Mouse (Mus musculus) neural tube, embryonic 12.5 days (tissue): Measurements from ENCODE around the gene Plekha5. TPM values are rescaled to one million over a fixed set of nuclear protein-coding genes. Genes with fewer than 3 reads are reported as not detected.

ENCODE experiments used
- ATAC-seq: fragments of 200-750 bp; cut with Nextera tagmentation; 2 replicates; pipeline ENCODE4 v1.8.0; 2017; ENCODE audit warnings: low read depth, mild to moderate bottlenecking, moderate TSS enrichment, moderate library complexity; ENCODE audit not compliant: low FRiP score
- H3K27ac ChIP-seq: fragments of 300-500 bp; sonication (generic); 2 replicates; pipeline ENCODE4 v1.5.1; 2016
- H3K27me3 ChIP-seq: fragments of 300-500 bp; sonication (generic); replicated peaks from 2 replicates; pipeline ENCODE4 v1.6.1; 2016; ENCODE audit warnings: mild to moderate bottlenecking
- H3K36me3 ChIP-seq: fragments of 300-500 bp; sonication (generic); 2 replicates; pipeline ENCODE4 v1.6.1; 2016; ENCODE audit warnings: mild to moderate bottlenecking
- H3K4me1 ChIP-seq: fragments of 300-500 bp; sonication (generic); 2 replicates; pipeline ENCODE4 v1.6.1; 2016
- H3K4me2 ChIP-seq: fragments of 300-500 bp; sonication (generic); replicated peaks from 2 replicates; pipeline ENCODE4 v1.6.1; 2016; ENCODE audit warnings: mild to moderate bottlenecking
- H3K4me3 ChIP-seq: fragments of 300-500 bp; sonication (generic); 2 replicates; pipeline ENCODE4 v1.5.1; 2016
- H3K9ac ChIP-seq: fragments of 300-500 bp; sonication (generic); 2 replicates; pipeline ENCODE4 v1.6.1; 2016; ENCODE audit warnings: mild to moderate bottlenecking
- H3K9me3 ChIP-seq: fragments of 300-500 bp; sonication (generic); 2 replicates; pipeline ENCODE4 v1.6.1; 2016; ENCODE audit warnings: mild to moderate bottlenecking
- WGBS: fragments of 180-500 bp; shearing (Covaris S2); methylation state at CpG from one replicate; pipeline ENCODE4 v1.1.7; 2016; 5-methylcytosine and 5-hydroxymethylcytosine counted together
- polyA plus RNA-seq: library from polyadenylated mRNA; unstranded; fragments of >200 nt; fragmentation: Nextera tagmentation; extraction: Ambion mirVana; gene quantifications from 2 replicates; pipeline ENCODE4 v1.2.1, GENCODE M21; 2016

Plekha5 gene
- polyA plus RNA-seq, 1 experiment from 2014 or later, result 53.3 TPM

GRCm38 (mm10) chr6:140501841-140502240 is 78.0 kb downstream of the Plekha5 start:
- Histone ChIP-seq H3K9ac (no peak overlapping the region), H3K36me3 (peaks cover 5% of the 10 kb centered on the region; the same call in 1 of the 2 replicates), H3K27ac (no peak overlapping the region), H3K4me3 (no peak overlapping the region), H3K9me3 (no peaks in the 10 kb centered on the region), H3K4me2 (no peak overlapping the region), H3K27me3 (no peaks in the 10 kb centered on the region), H3K4me1 (no peaks in the 10 kb centered on the region)
- 83% methylated on average over 7 of the region's 7 CpGs for WGBS
- no peak for ATAC-seq

GRCm38 (mm10) chr6:140504796-140505195 is 80.9 kb downstream of the Plekha5 start:
- no peak overlapping the region for H3K4me2 ChIP-seq
- H3K27me3 ChIP-seq, result no peaks in the 10 kb centered on the region
- H3K9me3 ChIP-seq, result no peaks in the 10 kb centered on the region
- ATAC-seq, result no peak
- no peak overlapping the region for H3K9ac ChIP-seq
- 85% methylated on average over 10 of the region's 10 CpGs for WGBS
- H3K4me3 ChIP-seq, result no peak overlapping the region
- peaks cover 5% of the 10 kb centered on the region; the same call in 1 of the 2 replicates for H3K36me3 ChIP-seq
- peaks cover 11% of the 10 kb centered on the region for H3K4me1 ChIP-seq
- no peak overlapping the region for H3K27ac ChIP-seq

GRCm38 (mm10) chr6:140507605-140508004 is 83.8 kb downstream of the Plekha5 start:
- no peaks in the 10 kb centered on the region for H3K9me3 ChIP-seq
- no peaks in the 10 kb centered on the region for H3K36me3 ChIP-seq
- 74% methylated on average over 3 of the region's 3 CpGs for WGBS
- peaks cover 13% of the 10 kb centered on the region for H3K4me1 ChIP-seq
- H3K9ac ChIP-seq, result no peak overlapping the region
- H3K27me3 ChIP-seq, result no peaks in the 10 kb centered on the region
- ATAC-seq, result no peak
- H3K27ac ChIP-seq, result no peak overlapping the region
- H3K4me3 ChIP-seq, result no peak overlapping the region
- H3K4me2 ChIP-seq, result no peak overlapping the region

DNA sequence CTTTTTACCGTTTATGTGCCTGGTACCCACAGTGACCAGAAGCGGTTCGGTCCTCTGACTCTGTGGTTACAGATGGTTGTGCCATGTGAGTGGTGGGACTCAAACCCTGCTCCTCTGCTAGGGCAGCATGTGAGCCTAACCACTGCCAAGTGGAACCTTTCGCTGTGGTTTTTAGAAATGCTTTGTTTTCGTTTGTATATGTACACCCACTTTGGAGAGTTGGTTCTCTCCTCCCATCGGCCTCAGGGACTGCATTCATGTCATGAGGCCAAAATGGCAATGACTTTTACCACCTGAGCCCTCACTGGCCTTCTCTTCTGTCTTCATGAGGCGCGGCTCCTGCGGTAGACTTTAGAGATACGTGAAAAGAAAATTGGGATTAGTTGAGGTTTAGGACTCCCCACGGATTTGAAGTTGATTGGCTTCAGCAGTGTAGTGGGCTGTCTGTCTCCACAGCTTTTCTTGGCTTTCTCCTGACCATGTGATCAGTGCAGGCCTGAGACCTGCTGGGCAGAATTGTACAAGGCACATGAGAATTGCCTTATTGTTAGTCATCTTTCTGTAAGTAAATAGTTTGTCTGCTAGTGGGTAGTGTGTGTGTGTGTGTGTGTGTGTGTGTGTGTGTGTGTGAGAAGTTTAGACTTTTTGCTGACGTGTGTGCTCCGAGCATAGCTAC is 84.8 kb downstream of the Plekha5 start:
- H3K27ac ChIP-seq, result no peak overlapping the region
- no peak overlapping the region for H3K4me2 ChIP-seq
- H3K9me3 ChIP-seq, result no peaks in the 10 kb centered on the region
- H3K4me1 ChIP-seq, result peaks cover 22% of the 10 kb centered on the region
- 82% methylated on average over 13 of the region's 13 CpGs for WGBS
- no peaks in the 10 kb centered on the region for H3K36me3 ChIP-seq
- H3K4me3 ChIP-seq, result no peak overlapping the region
- 0 out of 2 replicates have a peak, but pooled peaks have one; percentile 21 for ATAC-seq
- no peak overlapping the region for H3K9ac ChIP-seq
- H3K27me3 ChIP-seq, result no peaks in the 10 kb centered on the region

- ATAC-seq, result 0 out of 2 replicates have a peak, but pooled peaks have one; percentile 6
- Histone ChIP-seq H3K9ac (no peak overlapping the region), H3K36me3 (no peaks in the 10 kb centered on the region), H3K9me3 (no peaks in the 10 kb centered on the region), H3K4me2 (no peak overlapping the region), H3K4me3 (no peak overlapping the region), H3K27ac (no peak overlapping the region), H3K4me1 (peaks cover 23% of the 10 kb centered on the region), H3K27me3 (no peaks in the 10 kb centered on the region)
- WGBS, result 42% methylated on average over 9 of the region's 9 CpGs
Observed at GRCm38 (mm10) chr6:140509151-140509530, 85.3 kb downstream of the Plekha5 start.

DNA sequence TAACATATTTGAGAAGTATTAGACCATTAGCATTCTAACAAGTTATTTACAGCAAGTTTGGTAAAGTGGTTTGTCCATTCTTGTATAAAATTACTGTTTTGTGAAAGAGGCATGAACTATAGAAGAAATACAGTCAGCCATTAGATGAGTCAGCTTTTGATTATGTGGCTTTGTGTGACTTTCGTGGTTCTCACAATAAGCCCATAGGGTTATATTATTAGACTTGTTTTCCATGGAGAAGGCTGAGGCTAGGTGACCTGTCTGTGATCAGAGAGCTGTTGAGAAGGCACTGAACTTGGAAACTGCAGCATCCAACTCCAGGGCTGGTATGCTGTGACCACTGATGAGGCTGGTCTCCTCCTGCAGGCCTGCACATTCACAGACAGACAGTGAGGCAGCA is 88.2 kb downstream of the Plekha5 start:
- Histone ChIP-seq H3K9me3 (no peaks in the 10 kb centered on the region), H3K27ac (no peak overlapping the region), H3K4me2 (no peak overlapping the region), H3K9ac (no peak overlapping the region), H3K4me1 (peaks cover 29% of the 10 kb centered on the region), H3K36me3 (no peaks in the 10 kb centered on the region), H3K27me3 (no peaks in the 10 kb centered on the region), H3K4me3 (no peak overlapping the region)
- WGBS, result 72% methylated on average over 1 of the region's 1 CpGs
- no peak for ATAC-seq

GRCm38 (mm10) chr6:140512427-140512826 is 88.6 kb downstream of the Plekha5 start:
- Histone ChIP-seq H3K9ac (no peak overlapping the region), H3K27me3 (no peaks in the 10 kb centered on the region), H3K27ac (no peak overlapping the region), H3K4me3 (no peak overlapping the region), H3K9me3 (no peaks in the 10 kb centered on the region), H3K4me2 (no peak overlapping the region), H3K4me1 (peaks cover 29% of the 10 kb centered on the region), H3K36me3 (no peaks in the 10 kb centered on the region)
- WGBS, result 61% methylated on average over 8 of the region's 8 CpGs
- no peak for ATAC-seq

DNA sequence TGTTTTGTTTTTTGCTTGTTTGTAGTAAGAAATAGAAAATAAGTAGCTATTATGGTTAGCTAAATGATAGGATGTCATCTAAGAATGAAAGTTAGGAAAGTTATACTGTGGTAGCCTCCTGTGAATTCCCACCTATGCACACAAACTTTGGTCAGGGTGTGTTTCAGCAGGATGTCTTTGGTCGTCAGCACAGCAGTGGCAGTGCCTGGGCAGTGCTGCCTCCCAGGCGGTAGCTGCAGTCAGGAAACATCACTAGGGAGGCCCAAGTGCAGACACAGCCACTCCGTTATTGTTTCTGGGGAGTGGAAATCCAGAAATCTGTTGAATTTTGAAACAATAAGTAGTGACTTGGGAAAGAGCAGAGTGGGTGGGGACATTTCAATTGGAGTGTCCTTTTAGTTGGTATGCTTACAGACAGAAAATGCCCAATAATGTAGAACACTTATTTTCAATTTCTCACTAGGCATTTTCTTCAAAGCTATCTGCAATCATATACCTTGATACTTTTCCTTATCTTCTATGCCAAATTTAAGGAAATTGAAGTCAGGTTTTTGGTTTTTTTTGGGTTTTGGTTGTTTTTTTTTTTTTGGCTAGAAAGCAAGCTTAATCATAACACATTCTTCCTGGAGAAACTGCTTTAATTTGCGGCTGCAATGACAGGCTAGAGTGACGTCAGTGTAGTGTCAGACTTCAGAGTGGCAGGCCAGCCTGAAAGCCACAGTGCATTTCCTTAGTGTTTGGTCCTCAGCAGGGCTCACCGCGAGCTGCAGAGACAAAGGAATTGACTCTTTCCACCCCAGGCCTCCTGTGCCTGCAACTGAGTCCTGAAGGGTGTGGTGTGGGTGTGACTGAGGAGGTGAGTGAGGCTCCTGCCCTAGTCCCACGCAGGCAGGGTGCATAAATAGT is 90.6 kb downstream of the Plekha5 start:
- WGBS, result 24% methylated on average over 8 of the region's 8 CpGs
- Histone ChIP-seq H3K36me3 (no peaks in the 10 kb centered on the region), H3K4me3 (no peak overlapping the region), H3K9ac (no peak overlapping the region), H3K27me3 (no peaks in the 10 kb centered on the region), H3K4me1 (peaks cover 26% of the 10 kb centered on the region), H3K9me3 (no peaks in the 10 kb centered on the region), H3K27ac (no peak overlapping the region), H3K4me2 (no peak overlapping the region)
- ATAC-seq, result 0 out of 2 replicates have a peak, but pooled peaks have one; percentile 14

- Histone ChIP-seq H3K27ac (no peak overlapping the region), H3K9ac (no peak overlapping the region), H3K27me3 (no peaks in the 10 kb centered on the region), H3K36me3 (no peaks in the 10 kb centered on the region), H3K4me3 (no peak overlapping the region), H3K4me2 (no peak overlapping the region), H3K4me1 (peaks cover 30% of the 10 kb centered on the region), H3K9me3 (no peaks in the 10 kb centered on the region)
- no peak for ATAC-seq
- 63% methylated on average over 4 of the region's 4 CpGs for WGBS
Observed at GRCm38 (mm10) chr6:140515550-140515949, 91.7 kb downstream of the Plekha5 start.

DNA sequence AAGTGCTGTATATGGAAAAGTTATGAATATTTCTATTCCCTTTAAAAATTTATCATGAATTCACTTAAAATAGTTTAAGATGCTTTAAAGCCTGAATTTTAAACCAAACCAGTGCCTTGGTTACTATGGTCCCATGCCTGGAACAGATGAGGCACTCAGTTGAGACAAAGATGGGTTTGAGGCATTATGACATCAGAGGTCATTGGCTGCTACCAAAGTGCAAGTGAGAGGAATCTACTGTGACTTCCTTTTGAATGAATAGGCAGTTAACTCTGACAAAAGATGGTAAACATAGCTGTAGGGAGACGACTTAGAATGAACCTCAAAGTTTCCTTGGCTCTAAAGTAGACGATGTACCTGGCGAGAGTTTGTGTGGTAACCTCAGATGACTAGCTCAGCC is 92.3 kb downstream of the Plekha5 start:
- Histone ChIP-seq H3K27me3 (no peaks in the 10 kb centered on the region), H3K36me3 (no peaks in the 10 kb centered on the region), H3K9ac (no peak overlapping the region), H3K4me1 (peaks cover 30% of the 10 kb centered on the region), H3K27ac (no peak overlapping the region), H3K4me3 (no peak overlapping the region), H3K9me3 (no peaks in the 10 kb centered on the region), H3K4me2 (no peak overlapping the region)
- WGBS, result 69% methylated on average over 3 of the region's 3 CpGs
- no peak for ATAC-seq

DNA sequence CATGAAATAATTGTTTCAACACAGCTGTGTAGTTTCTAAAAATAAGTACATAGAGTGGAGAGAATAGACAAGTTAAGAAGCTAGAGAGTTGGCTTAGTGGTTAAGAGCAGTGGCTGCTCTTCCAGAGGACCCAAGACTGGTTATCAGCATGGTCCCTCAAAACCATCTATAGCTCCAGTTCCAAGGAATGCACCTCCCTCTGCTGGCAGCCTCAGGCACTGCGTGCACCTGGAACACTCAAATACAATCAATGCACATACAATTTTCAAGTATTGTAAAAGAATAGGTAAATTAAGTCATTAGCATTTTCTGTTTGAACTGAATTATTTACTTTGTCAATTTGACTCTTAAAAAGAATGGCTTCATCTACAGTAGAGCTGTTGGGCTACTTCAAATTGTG is 93.3 kb downstream of the Plekha5 start:
- H3K36me3 ChIP-seq, result no peaks in the 10 kb centered on the region
- no peaks in the 10 kb centered on the region for H3K9me3 ChIP-seq
- H3K27ac ChIP-seq, result no peak overlapping the region
- H3K4me3 ChIP-seq, result no peak overlapping the region
- no peak overlapping the region for H3K4me2 ChIP-seq
- H3K27me3 ChIP-seq, result no peaks in the 10 kb centered on the region
- WGBS, result 85% methylated on average over 1 of the region's 1 CpGs
- no peak overlapping the region for H3K9ac ChIP-seq
- ATAC-seq, result no peak
- peaks cover 30% of the 10 kb centered on the region for H3K4me1 ChIP-seq

GRCm38 (mm10) chr6:140519019-140519418 is 95.2 kb downstream of the Plekha5 start:
- Histone ChIP-seq H3K36me3 (no peaks in the 10 kb centered on the region), H3K9me3 (no peaks in the 10 kb centered on the region), H3K9ac (no peak overlapping the region), H3K4me1 (peaks cover 18% of the 10 kb centered on the region), H3K4me3 (no peak overlapping the region), H3K27ac (no peak overlapping the region), H3K4me2 (no peak overlapping the region), H3K27me3 (no peaks in the 10 kb centered on the region)
- ATAC-seq, result no peak
- whole genome bisulfite sequencing, result 69% methylated on average over 13 of the region's 13 CpGs
